Mouse (Mus musculus) hindbrain, embryonic 14.5 days (tissue): ENCODE results near the gene Coq7. TPM values are rescaled to one million over a fixed set of nuclear protein-coding genes. Genes with fewer than 3 reads are reported as not detected.

Experiments used
- polyA plus RNA-seq: library from polyadenylated mRNA; unstranded; fragments of >200 nt; fragmentation: Nextera tagmentation; extraction: Ambion mirVana; gene quantifications from 2 replicates; pipeline ENCODE4 v1.2.1, GENCODE M21; 2014

The Coq7 gene
- polyA plus RNA-seq, 1 experiment from 2014 or later = 113 TPM

Other genes starting within 250 kb of the Coq7 start
- gene Syt17, start 85.1 kb downstream of the Coq7 start, polyA plus RNA-seq = 18.6 and 22.3 TPM in 2 replicates
- gene Itpripl2, start 41.4 kb downstream of the Coq7 start, polyA plus RNA-seq = 0.56 and 0.84 TPM in 2 replicates
- gene Tmc7, start 51.4 kb upstream of the Coq7 start, polyA plus RNA-seq = 7.5 and 8.6 TPM in 2 replicates
- 0.20 and 0.47 TPM in 2 replicates for gene Tmc5, start 63.9 kb upstream of the Coq7 start, polyA plus RNA-seq
- 228 and 243 TPM in 2 replicates for gene Gde1, start 172.4 kb upstream of the Coq7 start, polyA plus RNA-seq
- gene Ccp110, start 179.2 kb upstream of the Coq7 start, polyA plus RNA-seq = 18.5 and 18.7 TPM in 2 replicates
- gene Vps35l, start 206.9 kb upstream of the Coq7 start, polyA plus RNA-seq = 93.9 and 101 TPM in 2 replicates